Comparison of ENCODE assay signal across 16 mouse cellular contexts in genomic region chr16:92403069-92403468, GRCm38 (mm10). TPM values are rescaled to one million over a fixed set of nuclear protein-coding genes. Genes with fewer than 3 reads are reported as not detected.
A peak's percentile ranks its signal among the peaks of the same experiment; 100 is the strongest.
DNase-seq lines count a peak whose midpoint lies in the region; ATAC-seq and TF ChIP-seq lines count a peak whose summit lies in the region.
"Had no signal": no experiment of that assay in that cellular context is flagged by ENCODE, and none has a peak within 500 bp of the region (broad histone marks: within the 10 kb centered on the region; RNA-seq: fewer than 3 reads in every experiment).

No protein-coding gene starts in this region.

- H3K27me3 ChIP-seq in intestine, embryonic 15.5 days (replicated peaks) = no peaks in the 10 kb centered on the region
- H3K27me3 ChIP-seq in intestine, embryonic 16.5 days (replicated peaks; ENCODE audit: control insufficient read depth, insufficient read depth, low read length) = no peaks in the 10 kb centered on the region
- H3K27me3 ChIP-seq in embryonic facial prominence, embryonic 10.5 days (replicated peaks; ENCODE audit: low read depth, poor library complexity, severe bottlenecking) = peaks cover 21% of the 10 kb centered on the region
- no peaks in the 10 kb centered on the region for H3K27me3 ChIP-seq in heart, postnatal 0 days (ENCODE audit: control insufficient read depth, insufficient read depth, low read length)
- H3K27me3 ChIP-seq: forebrain, embryonic 15.5 days; neural tube, embryonic 13.5 days had no signal

- no peak for TF ChIP-seq CTCF in heart, postnatal 0 days (IDR thresholded peaks at IDR 0.05; ENCODE audit: low read depth)

- DNase-seq in embryonic facial prominence, embryonic 10.5 days (ENCODE audit: low spot score) = no peak
- DNase-seq in heart, postnatal 0 days (ENCODE audit: low spot score) = no peak
- DNase-seq in lung, postnatal 25 days (ENCODE audit: low spot score) = peak; percentile 48
- no peak for DNase-seq in right cerebral cortex, postnatal 4 days
- no peak for DNase-seq in right cerebral cortex, adult 2 months (ENCODE audit: low spot score in 2 of 2)
- no peak for DNase-seq in adipocyte (ENCODE audit: low spot score)
- DNase-seq: B cell, adult 2 months; liver, embryonic 13.5 days; right cerebral cortex, postnatal 25 days had no signal

- no peak for ATAC-seq in intestine, embryonic 15.5 days
- no peak for ATAC-seq in intestine, embryonic 16.5 days
- ATAC-seq in heart, postnatal 0 days (ENCODE audit: insufficient read depth, low read depth) = no peak
- ATAC-seq: forebrain, embryonic 15.5 days; intestine, postnatal 0 days; midbrain, embryonic 13.5 days had no signal

- no peak overlapping the region for H3K9ac ChIP-seq in intestine, embryonic 15.5 days
- H3K9ac ChIP-seq in intestine, embryonic 16.5 days (ENCODE audit: low read depth, low read length) = no peak overlapping the region
- no peak overlapping the region for H3K9ac ChIP-seq in heart, postnatal 0 days (replicated peaks; ENCODE audit: low read depth, low read length)
- H3K9ac ChIP-seq: forebrain, embryonic 15.5 days; liver, embryonic 13.5 days; midbrain, embryonic 13.5 days; neural tube, embryonic 13.5 days had no signal

- no peak for TF ChIP-seq EP300 in heart, postnatal 0 days (IDR thresholded peaks at IDR 0.05; ENCODE audit: low read depth)

- H3K9me3 ChIP-seq in intestine, embryonic 15.5 days = no peaks in the 10 kb centered on the region
- H3K9me3 ChIP-seq in intestine, embryonic 16.5 days (ENCODE audit: control insufficient read depth, low read length) = no peaks in the 10 kb centered on the region
- H3K9me3 ChIP-seq in embryonic facial prominence, embryonic 10.5 days = no peaks in the 10 kb centered on the region
- no peaks in the 10 kb centered on the region for H3K9me3 ChIP-seq in heart, postnatal 0 days (replicated peaks; ENCODE audit: control insufficient read depth, low read length)
- H3K9me3 ChIP-seq: forebrain, embryonic 15.5 days; liver, embryonic 13.5 days; midbrain, embryonic 13.5 days; neural tube, embryonic 13.5 days had no signal

- no peak overlapping the region for H3K27ac ChIP-seq in intestine, embryonic 15.5 days
- no peak overlapping the region; the same call in 1 of the 2 replicates for H3K27ac ChIP-seq in intestine, embryonic 16.5 days (ENCODE audit: low read length)
- H3K27ac ChIP-seq in embryonic facial prominence, embryonic 10.5 days (replicated peaks) = peak overlapping the region; percentile 55; the same call in 1 of the 2 replicates
- peak overlapping the region; percentile 36 for H3K27ac ChIP-seq in heart, postnatal 0 days (ENCODE audit: low read depth)
- H3K27ac ChIP-seq: forebrain, embryonic 15.5 days; liver, embryonic 13.5 days; midbrain, embryonic 13.5 days; neural tube, embryonic 13.5 days had no signal

- WGBS in intestine, embryonic 15.5 days = 56% methylated on average over 10 of the region's 10 CpGs
- WGBS in intestine, embryonic 16.5 days = 60% methylated on average over 10 of the region's 10 CpGs
- 81% methylated on average over 10 of the region's 10 CpGs for WGBS in embryonic facial prominence, embryonic 10.5 days
- 43% methylated on average over 10 of the region's 10 CpGs for WGBS in heart, postnatal 0 days

- H3K4me3 ChIP-seq in intestine, embryonic 15.5 days (replicated peaks) = no peak overlapping the region
- no peak overlapping the region for H3K4me3 ChIP-seq in intestine, embryonic 16.5 days (ENCODE audit: low read length)
- H3K4me3 ChIP-seq in embryonic facial prominence, embryonic 10.5 days = no peak overlapping the region
- H3K4me3 ChIP-seq in heart, postnatal 0 days (ENCODE audit: low read depth, low read length) = no peak overlapping the region
- H3K4me3 ChIP-seq: forebrain, embryonic 15.5 days; liver, embryonic 13.5 days; midbrain, embryonic 13.5 days; neural tube, embryonic 13.5 days had no signal

- H3K36me3 ChIP-seq in intestine, embryonic 15.5 days = no peaks in the 10 kb centered on the region
- H3K36me3 ChIP-seq in intestine, embryonic 16.5 days (ENCODE audit: control insufficient read depth, insufficient read depth, low read length) = no peaks in the 10 kb centered on the region
- 0 out of 2 replicates have a peak, but pooled peaks cover 2% of the 10 kb centered on the region for H3K36me3 ChIP-seq in embryonic facial prominence, embryonic 10.5 days (replicated peaks)
- H3K36me3 ChIP-seq in heart, postnatal 0 days (replicated peaks; ENCODE audit: control insufficient read depth, insufficient read depth, low read length) = no peaks in the 10 kb centered on the region
- H3K36me3 ChIP-seq: forebrain, embryonic 15.5 days; liver, embryonic 13.5 days; midbrain, embryonic 13.5 days; neural tube, embryonic 13.5 days had no signal

- H3K4me2 ChIP-seq in intestine, embryonic 15.5 days (replicated peaks) = peak overlapping the region; percentile 30
- H3K4me2 ChIP-seq in intestine, embryonic 16.5 days (ENCODE audit: low read depth, low read length) = no peak overlapping the region
- no peak overlapping the region for H3K4me2 ChIP-seq in heart, postnatal 0 days (ENCODE audit: low read depth, low read length)
- H3K4me2 ChIP-seq: forebrain, embryonic 15.5 days; liver, embryonic 13.5 days; midbrain, embryonic 13.5 days; neural tube, embryonic 13.5 days had no signal

- peaks cover 38% of the 10 kb centered on the region for H3K4me1 ChIP-seq in intestine, embryonic 15.5 days (replicated peaks)
- H3K4me1 ChIP-seq in intestine, embryonic 16.5 days (ENCODE audit: control insufficient read depth, insufficient read depth, low read length) = peaks cover 28% of the 10 kb centered on the region
- peaks cover 57% of the 10 kb centered on the region for H3K4me1 ChIP-seq in embryonic facial prominence, embryonic 10.5 days
- peaks cover 28% of the 10 kb centered on the region for H3K4me1 ChIP-seq in heart, postnatal 0 days (ENCODE audit: control insufficient read depth, insufficient read depth)

RNA-seq across cellular contexts. Expression of gene Kcne1, which starts 43.8 kb away (rescaled TPM):
- 0.25 TPM in 1 of 2 replicates, not detected in the other for polyA plus RNA-seq in intestine, embryonic 15.5 days (2015; fragmentation: Nextera tagmentation; extraction: Ambion mirVana)
- polyA plus RNA-seq in intestine, embryonic 16.5 days (2015; fragmentation: Nextera tagmentation; extraction: Ambion mirVana) = not detected in 2 replicates
- 0.29 and 1.1 TPM in 2 replicates for polyA plus RNA-seq in embryonic facial prominence, embryonic 10.5 days (2016; fragmentation: Nextera tagmentation; extraction: Ambion mirVana)
- 182 and 283 TPM in 2 replicates for total RNA-seq in heart, postnatal 0 days (2014; rRNA removed; ENCODE audit: low replicate concordance)
- 324 and 415 TPM in 2 replicates for polyA plus RNA-seq in heart, postnatal 0 days (2015; fragmentation: Nextera tagmentation; extraction: Ambion mirVana)
- total RNA-seq: left cerebral cortex, adult 18-20 months had no signal
- polyA plus RNA-seq: forebrain, embryonic 15.5 days; intestine, postnatal 0 days; midbrain, embryonic 13.5 days; neural tube, embryonic 13.5 days had no signal

Comparison
In these comparisons a context has a peak if more than half of its experiments do, and no peak if none do; other contexts are left out.
1. H3K27ac ChIP-seq: peak in embryonic facial prominence, embryonic 10.5 days (single experiment) and heart, postnatal 0 days (single experiment); none in intestine, embryonic 15.5 days (single experiment) and intestine, embryonic 16.5 days (single experiment).
2. RNA of gene Kcne1, which starts 43.8 kb away (polyA plus RNA-seq): 324 to 415 TPM in heart, postnatal 0 days; 0.29 to 1.1 TPM in embryonic facial prominence, embryonic 10.5 days, 0.25 TPM in intestine, embryonic 15.5 days and not detected in intestine, embryonic 16.5 days; every median in the first group is over 100 times any median in the second.